ENCODE assay signal across 30 mouse cellular contexts in genomic region chr13:119716105-119716504, GRCm38 (mm10).
"Had no signal": no experiment of that assay in that cellular context is flagged by ENCODE, and none has a peak within 500 bp of the region (broad histone marks: within the 10 kb centered on the region; RNA-seq: fewer than 3 reads in every experiment).

No protein-coding gene starts in this region.

- DNase-seq: left cerebral cortex, postnatal 4 days; liver, embryonic 13.5 days; lung, adult 18-20 months; lung, adult 2 months; lung, embryonic 14.5 days; lung, postnatal 10 days; lung, postnatal 14 days; lung, postnatal 36 days; lung, postnatal 4 days; midbrain, embryonic 14.5 days had no signal

- H3K36me3 ChIP-seq: limb, embryonic 15.5 days; liver, embryonic 12.5 days; liver, embryonic 13.5 days; liver, embryonic 15.5 days; lung, embryonic 15.5 days; midbrain, embryonic 12.5 days had no signal

- H3K9me3 ChIP-seq: limb, embryonic 10.5 days; limb, embryonic 12.5 days; limb, embryonic 13.5 days; limb, embryonic 15.5 days; liver, embryonic 12.5 days; liver, embryonic 13.5 days; liver, embryonic 15.5 days; lung, embryonic 15.5 days; megakaryocyte, embryonic 14.5 days; midbrain, embryonic 10.5 days; midbrain, embryonic 12.5 days; midbrain, embryonic 13.5 days; midbrain, embryonic 15.5 days; neural tube, embryonic 12.5 days had no signal

- ATAC-seq: liver, embryonic 12.5 days; lung, postnatal 0 days; midbrain, embryonic 13.5 days; midbrain, embryonic 15.5 days; midbrain, embryonic 16.5 days had no signal

- H3K27ac ChIP-seq: left cerebral cortex, adult 2 months; limb, embryonic 10.5 days; limb, embryonic 12.5 days; limb, embryonic 13.5 days; limb, embryonic 15.5 days; liver, embryonic 12.5 days; liver, embryonic 13.5 days; liver, embryonic 14.5 days; liver, embryonic 15.5 days; lung, embryonic 15.5 days; macrophage; midbrain, embryonic 10.5 days; midbrain, embryonic 12.5 days; midbrain, embryonic 13.5 days; midbrain, embryonic 15.5 days; neural tube, embryonic 12.5 days had no signal

- H3K4me2 ChIP-seq: limb, embryonic 12.5 days; limb, embryonic 13.5 days; limb, embryonic 15.5 days; liver, embryonic 12.5 days; liver, embryonic 13.5 days; liver, embryonic 15.5 days; lung, embryonic 14.5 days; lung, embryonic 15.5 days; midbrain, embryonic 11.5 days; midbrain, embryonic 12.5 days; midbrain, embryonic 13.5 days; midbrain, embryonic 15.5 days; neural tube, embryonic 12.5 days had no signal

- H3K4me3 ChIP-seq: left cerebral cortex, adult 2 months; limb, embryonic 10.5 days; limb, embryonic 12.5 days; limb, embryonic 13.5 days; limb, embryonic 15.5 days; liver, embryonic 12.5 days; liver, embryonic 13.5 days; liver, embryonic 15.5 days; lung, embryonic 15.5 days; megakaryocyte, embryonic 14.5 days; midbrain, embryonic 10.5 days; midbrain, embryonic 12.5 days; midbrain, embryonic 13.5 days; midbrain, embryonic 15.5 days; myocyte; neural tube, embryonic 12.5 days had no signal

- H3K4me1 ChIP-seq: limb, embryonic 10.5 days; limb, embryonic 12.5 days; limb, embryonic 13.5 days; limb, embryonic 15.5 days; liver, embryonic 12.5 days; liver, embryonic 13.5 days; lung, embryonic 15.5 days; megakaryocyte, embryonic 14.5 days; midbrain, embryonic 10.5 days; midbrain, embryonic 12.5 days; midbrain, embryonic 13.5 days; midbrain, embryonic 15.5 days; neural tube, embryonic 12.5 days had no signal

- H3K27me3 ChIP-seq: limb, embryonic 12.5 days; limb, embryonic 13.5 days; limb, embryonic 15.5 days; liver, embryonic 12.5 days; liver, embryonic 13.5 days; liver, embryonic 15.5 days; lung, embryonic 15.5 days; megakaryocyte, embryonic 14.5 days; midbrain, embryonic 12.5 days; midbrain, embryonic 13.5 days; midbrain, embryonic 15.5 days; neural tube, embryonic 12.5 days had no signal

- H3K9ac ChIP-seq: limb, embryonic 12.5 days; limb, embryonic 13.5 days; limb, embryonic 15.5 days; liver, embryonic 12.5 days; liver, embryonic 13.5 days; liver, embryonic 14.5 days; liver, embryonic 15.5 days; lung, embryonic 14.5 days; lung, embryonic 15.5 days; midbrain, embryonic 12.5 days; midbrain, embryonic 13.5 days; midbrain, embryonic 15.5 days; neural tube, embryonic 12.5 days had no signal
